13 mouse cellular contexts compared by ENCODE assay signal in genomic region chr13:83572469-83572868, GRCm38 (mm10).
DNase-seq lines count a peak whose midpoint lies in the region; ATAC-seq and TF ChIP-seq lines count a peak whose summit lies in the region.
"Had no signal": no experiment of that assay in that cellular context is flagged by ENCODE, and none has a peak within 500 bp of the region (broad histone marks: within the 10 kb centered on the region; RNA-seq: fewer than 3 reads in every experiment).

No protein-coding gene starts in this region.

- no peaks in the 10 kb centered on the region for H3K27me3 ChIP-seq in embryonic facial prominence, embryonic 12.5 days
- no peaks in the 10 kb centered on the region for H3K27me3 ChIP-seq in embryonic facial prominence, embryonic 10.5 days (replicated peaks; ENCODE audit: low read depth, poor library complexity, severe bottlenecking)
- no peaks in the 10 kb centered on the region for H3K27me3 ChIP-seq in kidney, adult 2 months (replicated peaks; ENCODE audit: control insufficient read depth, insufficient read depth, low read length)
- no peaks in the 10 kb centered on the region for H3K27me3 ChIP-seq in testis, adult 2 months (ENCODE audit: control insufficient read depth, insufficient read depth, low read length)
- H3K27me3 ChIP-seq: hindbrain, embryonic 15.5 days; limb, embryonic 12.5 days; midbrain, embryonic 15.5 days had no signal

- H3K36me3 ChIP-seq in embryonic facial prominence, embryonic 12.5 days: no peaks in the 10 kb centered on the region
- H3K36me3 ChIP-seq in embryonic facial prominence, embryonic 10.5 days (replicated peaks): no peaks in the 10 kb centered on the region
- no peaks in the 10 kb centered on the region for H3K36me3 ChIP-seq in kidney, adult 2 months (ENCODE audit: control insufficient read depth, insufficient read depth, low read length)
- H3K36me3 ChIP-seq in testis, adult 2 months (ENCODE audit: control insufficient read depth, insufficient read depth, low read length): no peaks in the 10 kb centered on the region
- H3K36me3 ChIP-seq: G1E; hindbrain, embryonic 15.5 days; limb, embryonic 12.5 days; midbrain, embryonic 15.5 days had no signal

- H3K9me3 ChIP-seq in embryonic facial prominence, embryonic 12.5 days: no peaks in the 10 kb centered on the region
- H3K9me3 ChIP-seq in embryonic facial prominence, embryonic 10.5 days: no peaks in the 10 kb centered on the region
- H3K9me3 ChIP-seq: G1E; hindbrain, embryonic 15.5 days; limb, embryonic 12.5 days; midbrain, embryonic 15.5 days had no signal

- 46% methylated on average over 5 of the region's 5 CpGs for WGBS in embryonic facial prominence, embryonic 12.5 days
- WGBS in embryonic facial prominence, embryonic 10.5 days: 68% methylated on average over 5 of the region's 5 CpGs
- WGBS in kidney, adult 2 months: 52% methylated on average over 5 of the region's 5 CpGs

- H3K27ac ChIP-seq in embryonic facial prominence, embryonic 12.5 days: peak overlapping the region; percentile 31; the same call in 1 of the 2 replicates
- no peak overlapping the region for H3K27ac ChIP-seq in embryonic facial prominence, embryonic 10.5 days (replicated peaks)
- H3K27ac ChIP-seq in kidney, adult 2 months (ENCODE audit: insufficient read depth, low read depth, low read length): peak overlapping the region; percentile 97
- peak overlapping the region; percentile 77 for H3K27ac ChIP-seq in testis, adult 2 months (ENCODE audit: control insufficient read depth, insufficient read depth, low read depth, low read length)
- H3K27ac ChIP-seq: hindbrain, embryonic 15.5 days; limb, embryonic 12.5 days; midbrain, embryonic 15.5 days had no signal

- TF ChIP-seq CTCF in kidney, adult 2 months (conservative IDR thresholded peaks at IDR 0.05; ENCODE audit: insufficient read depth, insufficient read length, low read depth, low read length): no peak
- no peak for TF ChIP-seq CTCF in testis, adult 2 months (IDR thresholded peaks at IDR 0.05; ENCODE audit: control insufficient read depth, insufficient read depth, insufficient replicate concordance, low read depth, low read length)

- peaks cover 21% of the 10 kb centered on the region for H3K4me1 ChIP-seq in embryonic facial prominence, embryonic 12.5 days
- peaks cover 38% of the 10 kb centered on the region for H3K4me1 ChIP-seq in embryonic facial prominence, embryonic 10.5 days
- H3K4me1 ChIP-seq in kidney, adult 2 months (ENCODE audit: control insufficient read depth, insufficient read depth, low read length): no peaks in the 10 kb centered on the region
- no peaks in the 10 kb centered on the region for H3K4me1 ChIP-seq in testis, adult 2 months (ENCODE audit: control insufficient read depth, insufficient read depth, low read length)

- H3K9ac ChIP-seq in embryonic facial prominence, embryonic 12.5 days: no peak overlapping the region
- H3K9ac ChIP-seq: hindbrain, embryonic 15.5 days; limb, embryonic 12.5 days; midbrain, embryonic 15.5 days had no signal

- no peak for TF ChIP-seq POLR2A in kidney, adult 2 months (IDR thresholded peaks at IDR 0.05; ENCODE audit: low read depth, low read length)
- TF ChIP-seq POLR2A in testis, adult 2 months (IDR thresholded peaks at IDR 0.05; ENCODE audit: control insufficient read depth, low read depth, low read length): no peak

- no peak for DNase-seq in embryonic facial prominence, embryonic 10.5 days (ENCODE audit: low spot score)
- no peak for DNase-seq in kidney, adult 2 months
- DNase-seq in kidney, postnatal 4 days: no peak
- no peak for DNase-seq in testis, postnatal 14 days (ENCODE audit: low spot score)
- DNase-seq in thymus, postnatal 36 days: no peak
- DNase-seq in thymus, postnatal 0 days (ENCODE audit: low spot score): no peak
- DNase-seq: right cerebral cortex, postnatal 4 days had no signal

- H3K4me3 ChIP-seq in embryonic facial prominence, embryonic 12.5 days: no peak overlapping the region
- no peak overlapping the region for H3K4me3 ChIP-seq in embryonic facial prominence, embryonic 10.5 days
- no peak overlapping the region for H3K4me3 ChIP-seq in kidney, adult 2 months (ENCODE audit: insufficient read depth, low read depth, low read length)
- no peak overlapping the region for H3K4me3 ChIP-seq in testis, adult 2 months (ENCODE audit: control insufficient read depth, low read depth, low read length)
- H3K4me3 ChIP-seq: hindbrain, embryonic 15.5 days; limb, embryonic 12.5 days; midbrain, embryonic 15.5 days had no signal

- H3K4me2 ChIP-seq in embryonic facial prominence, embryonic 12.5 days (replicated peaks): peak overlapping the region; percentile 3; the same call in 1 of the 2 replicates
- H3K4me2 ChIP-seq: hindbrain, embryonic 15.5 days; limb, embryonic 12.5 days; midbrain, embryonic 15.5 days had no signal

- ATAC-seq in embryonic facial prominence, embryonic 12.5 days (ENCODE audit: insufficient number of reproducible peaks, insufficient read depth, low FRiP score, low TSS enrichment): no peak
- ATAC-seq: midbrain, embryonic 15.5 days had no signal
